ENCODE assay signal across 9 mouse cellular contexts in the genomic region with DNA sequence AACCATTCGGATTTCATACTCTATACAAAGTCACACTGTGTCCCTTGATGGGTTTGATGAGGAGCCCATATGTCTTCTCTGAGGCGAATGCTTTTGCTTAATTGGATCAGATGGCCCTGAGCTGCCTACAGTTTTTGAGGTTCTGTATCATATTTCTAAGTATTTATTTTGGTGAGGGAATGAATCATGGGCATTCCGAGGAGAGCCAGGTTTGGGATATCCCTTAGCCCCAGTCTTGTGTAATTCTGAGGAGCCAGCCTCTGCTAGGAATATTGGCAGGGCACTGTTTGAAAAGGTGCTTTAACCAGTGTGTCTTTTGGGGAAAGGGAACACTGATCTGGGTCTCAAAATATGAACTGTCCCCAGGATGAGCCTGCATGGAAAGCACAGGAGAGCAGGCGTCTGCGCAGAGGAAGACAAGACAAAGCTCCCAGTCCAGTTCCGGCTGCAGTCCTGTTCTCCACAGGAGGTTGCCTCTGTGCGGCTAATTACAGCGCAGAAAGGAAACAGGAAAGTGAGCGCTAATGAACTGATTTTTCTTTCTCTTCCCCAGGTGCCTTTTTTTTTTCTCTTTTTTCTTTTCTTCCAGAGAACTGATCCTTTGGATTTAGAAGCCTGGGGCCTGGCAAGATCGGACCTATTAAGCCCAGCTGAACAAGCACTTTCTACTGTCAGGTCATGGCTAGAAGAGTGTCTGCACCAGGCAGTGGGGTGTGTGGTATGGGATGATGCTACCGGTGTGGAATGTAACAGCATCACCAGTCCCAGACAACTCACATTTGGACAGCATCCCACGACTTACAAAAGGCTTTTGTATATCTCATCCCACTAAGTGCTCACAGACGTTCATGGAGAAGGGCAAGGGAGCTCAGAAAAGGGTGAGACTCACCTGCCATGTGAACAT.
A peak's percentile ranks its signal among the peaks of the same experiment; 100 is the strongest.
DNase-seq lines count a peak whose midpoint lies in the region; ATAC-seq and TF ChIP-seq lines count a peak whose summit lies in the region.
"Had no signal": no experiment of that assay in that cellular context is flagged by ENCODE, and none has a peak within 500 bp of the region (broad histone marks: within the 10 kb centered on the region; RNA-seq: fewer than 3 reads in every experiment).

No protein-coding gene starts in this region.

- peak; percentile 66; the same call in 1 of the 2 replicates for ATAC-seq in lung, embryonic 14.5 days (ENCODE audit: insufficient read depth)
- peak; percentile 29; the same call in 1 of the 2 replicates for ATAC-seq in forebrain, embryonic 15.5 days (replicated peaks)
- no peak for ATAC-seq in neural tube, embryonic 15.5 days (ENCODE audit: low FRiP score)
- ATAC-seq in cerebellum, adult (ENCODE audit: insufficient number of reproducible peaks, low FRiP score, low TSS enrichment): no peak
- ATAC-seq in megakaryocyte-erythroid progenitor cell, adult 5-6 weeks (replicated peaks; ENCODE audit: low FRiP score, low TSS enrichment, poor library complexity, severe bottlenecking): no peak

- H3K4me2 ChIP-seq in lung, embryonic 14.5 days: no peak overlapping the region
- no peak overlapping the region for H3K4me2 ChIP-seq in forebrain, embryonic 15.5 days (replicated peaks)
- no peak overlapping the region for H3K4me2 ChIP-seq in neural tube, embryonic 15.5 days

- H3K9ac ChIP-seq in lung, embryonic 14.5 days: no peak overlapping the region
- no peak overlapping the region for H3K9ac ChIP-seq in forebrain, embryonic 15.5 days (replicated peaks)
- no peak overlapping the region for H3K9ac ChIP-seq in neural tube, embryonic 15.5 days (replicated peaks)

- H3K36me3 ChIP-seq in lung, embryonic 14.5 days (ENCODE audit: insufficient read depth): no peaks in the 10 kb centered on the region
- no peaks in the 10 kb centered on the region for H3K36me3 ChIP-seq in forebrain, embryonic 15.5 days
- H3K36me3 ChIP-seq in neural tube, embryonic 15.5 days: no peaks in the 10 kb centered on the region

- H3K27me3 ChIP-seq in lung, embryonic 14.5 days (ENCODE audit: insufficient read depth, low read length): no peaks in the 10 kb centered on the region
- no peaks in the 10 kb centered on the region for H3K27me3 ChIP-seq in forebrain, embryonic 15.5 days
- H3K27me3 ChIP-seq in neural tube, embryonic 15.5 days (replicated peaks): no peaks in the 10 kb centered on the region

- no peaks in the 10 kb centered on the region for H3K9me3 ChIP-seq in lung, embryonic 14.5 days (ENCODE audit: low read depth, low read length)
- no peaks in the 10 kb centered on the region for H3K9me3 ChIP-seq in forebrain, embryonic 15.5 days
- H3K9me3 ChIP-seq in neural tube, embryonic 15.5 days (replicated peaks): no peaks in the 10 kb centered on the region

- DNase-seq in embryo, embryonic 10 days (ENCODE audit: low spot score): peak; percentile 45
- no peak for DNase-seq in embryo, embryonic 9.5 days (ENCODE audit: extremely low spot score)
- peak; percentile 26 for DNase-seq in lung, embryonic 14.5 days
- no peak for DNase-seq in lung, adult 18-20 months
- DNase-seq: kidney, adult 11 months had no signal

- no peak overlapping the region for H3K4me3 ChIP-seq in lung, embryonic 14.5 days (ENCODE audit: low read depth, low read length)
- H3K4me3 ChIP-seq in forebrain, embryonic 15.5 days: no peak overlapping the region
- H3K4me3 ChIP-seq in neural tube, embryonic 15.5 days (replicated peaks): no peak overlapping the region

- TF ChIP-seq CTCF in lung, embryonic 14.5 days (IDR thresholded peaks at IDR 0.05; ENCODE audit: low read depth): no peak

- no peak overlapping the region for H3K27ac ChIP-seq in lung, embryonic 14.5 days (ENCODE audit: low read depth)
- H3K27ac ChIP-seq in forebrain, embryonic 15.5 days (replicated peaks): no peak overlapping the region
- peak overlapping the region; percentile 54 for H3K27ac ChIP-seq in neural tube, embryonic 15.5 days (replicated peaks)

- WGBS in lung, embryonic 14.5 days: 47% methylated on average over 13 of the region's 13 CpGs
- 10% methylated on average over 13 of the region's 13 CpGs for WGBS in forebrain, embryonic 15.5 days
- 34% methylated on average over 13 of the region's 13 CpGs for whole genome bisulfite sequencing in neural tube, embryonic 15.5 days

- H3K4me1 ChIP-seq in lung, embryonic 14.5 days (ENCODE audit: insufficient read depth): no peaks in the 10 kb centered on the region
- H3K4me1 ChIP-seq in forebrain, embryonic 15.5 days: peaks cover 9% of the 10 kb centered on the region
- peaks cover 9% of the 10 kb centered on the region for H3K4me1 ChIP-seq in neural tube, embryonic 15.5 days

Comparison
In these comparisons a context has a peak if more than half of its experiments do, and no peak if none do; other contexts are left out.
1. DNase-seq: peak in embryo, embryonic 10 days (single experiment) and lung, embryonic 14.5 days (single experiment); none in embryo, embryonic 9.5 days (single experiment) and lung, adult 18-20 months (0 of 2).
2. ATAC-seq: peak in lung, embryonic 14.5 days (single experiment) and forebrain, embryonic 15.5 days (single experiment); none in neural tube, embryonic 15.5 days (single experiment), cerebellum, adult (single experiment) and megakaryocyte-erythroid progenitor cell, adult 5-6 weeks (single experiment).